Mouse (Mus musculus): ENCODE results near the gene Lsm10.

- TF ChIP-seq CTCF (IDR thresholded peaks at IDR 0.05; ENCODE audit: extremely low read depth, insufficient read length, insufficient replicate concordance, low read depth, low read length): no peak
- no peak for TF ChIP-seq POLR2A (IDR thresholded peaks at IDR 0.05; ENCODE audit: low read depth, low read length)
These were observed 35.1 kb downstream of the Lsm10 start for GRCm38 (mm10) chr4:126131290-126132121.
